Mouse (Mus musculus) liver, embryonic 16.5 days (tissue): ENCODE results near the gene Rhof. TPM values are rescaled to one million over a fixed set of nuclear protein-coding genes. Genes with fewer than 3 reads are reported as not detected.

Experiments used
- ATAC-seq: fragments of 200-750 bp; cut with Nextera tagmentation; 2 replicates; pipeline ENCODE4 v1.8.0; 2017; ENCODE audit warnings: low read depth, mild to moderate bottlenecking, moderate number of reproducible peaks, moderate library complexity
- H3K27ac ChIP-seq: fragments of 300-500 bp; sonication (generic); 2 replicates; pipeline ENCODE4 v1.5.1; 2014; ENCODE audit warnings: mild to moderate bottlenecking, low read length
- H3K27me3 ChIP-seq: fragments of 300-500 bp; sonication (generic); 2 replicates; pipeline ENCODE4 v1.6.1; 2014; ENCODE audit warnings: low read depth, low read length, mixed read lengths; ENCODE audit not compliant: control insufficient read depth, insufficient read depth
- H3K36me3 ChIP-seq: fragments of 300-500 bp; sonication (generic); 2 replicates; pipeline ENCODE4 v1.6.1; 2014; ENCODE audit warnings: mild to moderate bottlenecking; ENCODE audit not compliant: control insufficient read depth, insufficient read depth
- H3K4me1 ChIP-seq: fragments of 300-500 bp; sonication (generic); 2 replicates; pipeline ENCODE4 v1.6.1; 2014; ENCODE audit warnings: low read depth, low read length, mixed read lengths; ENCODE audit not compliant: control insufficient read depth
- H3K4me2 ChIP-seq: fragments of 300-500 bp; sonication (generic); 2 replicates; pipeline ENCODE4 v1.6.1; 2014; ENCODE audit warnings: low read depth, low read length, mixed read lengths
- H3K4me3 ChIP-seq: fragments of 300-500 bp; sonication (generic); 2 replicates; pipeline ENCODE4 v1.5.1; 2014; ENCODE audit warnings: low read depth, mild to moderate bottlenecking, low read length
- H3K9ac ChIP-seq: fragments of 300-500 bp; sonication (generic); 2 replicates; pipeline ENCODE4 v1.6.1; 2014; ENCODE audit warnings: low read depth, low read length
- H3K9me3 ChIP-seq: fragments of 300-500 bp; sonication (generic); replicated peaks from 2 replicates; pipeline ENCODE4 v1.6.1; 2016; ENCODE audit warnings: low read length; ENCODE audit not compliant: control insufficient read depth
- WGBS: fragments of 180-500 bp; shearing (Covaris S2); extraction: QIAGEN DNeasy Blood & Tissue Kit; methylation state at CpG from one replicate; pipeline ENCODE4 v1.1.7; 2014; ENCODE audit not compliant: insufficient replicate concordance; 5-methylcytosine and 5-hydroxymethylcytosine counted together
- polyA plus RNA-seq: library from polyadenylated mRNA; unstranded; fragments of >200 nt; fragmentation: Nextera tagmentation; extraction: Ambion mirVana; gene quantifications from 2 replicates; pipeline ENCODE4 v1.2.1, GENCODE M21; 2015

Gene Rhof
- polyA plus RNA-seq, 1 experiment from 2014 or later: 2.3 TPM

GRCm38 (mm10) chr5:123060706-123061401, 71.6 kb downstream of the Rhof start:
- 68% methylated on average over 9 of the region's 9 CpGs for WGBS
- H3K27me3 ChIP-seq: no peaks in the 10 kb centered on the region
- no peak for ATAC-seq
- H3K4me2 ChIP-seq: no peak overlapping the region
- H3K4me1 ChIP-seq: peaks cover 20% of the 10 kb centered on the region
- no peak overlapping the region for H3K9ac ChIP-seq
- H3K9me3 ChIP-seq: no peaks in the 10 kb centered on the region
- H3K27ac ChIP-seq: no peak overlapping the region
- H3K4me3 ChIP-seq: no peak overlapping the region
- H3K36me3 ChIP-seq: no peaks in the 10 kb centered on the region

- no peak overlapping the region for H3K9ac ChIP-seq
- no peak overlapping the region for H3K27ac ChIP-seq
- H3K4me3 ChIP-seq: no peak overlapping the region
- H3K36me3 ChIP-seq: no peaks in the 10 kb centered on the region
- no peaks in the 10 kb centered on the region for H3K9me3 ChIP-seq
- 33% methylated on average over 14 of the region's 14 CpGs for WGBS
- H3K27me3 ChIP-seq: no peaks in the 10 kb centered on the region
- peaks cover 20% of the 10 kb centered on the region for H3K4me1 ChIP-seq
- ATAC-seq: no peak
- H3K4me2 ChIP-seq: no peak overlapping the region
Observed at GRCm38 (mm10) chr5:123059757-123060520, 72.6 kb downstream of the Rhof start.

- H3K36me3 ChIP-seq: no peaks in the 10 kb centered on the region
- 21% methylated on average over 16 of the region's 16 CpGs for WGBS
- ATAC-seq: no peak
- peak overlapping the region; percentile 68 for H3K4me3 ChIP-seq
- no peaks in the 10 kb centered on the region for H3K27me3 ChIP-seq
- H3K9me3 ChIP-seq: no peaks in the 10 kb centered on the region
- H3K9ac ChIP-seq: peak overlapping the region; percentile 65
- peak overlapping the region; percentile 60 for H3K27ac ChIP-seq
- peaks cover 18% of the 10 kb centered on the region for H3K4me1 ChIP-seq
- peak overlapping the region; percentile 78 for H3K4me2 ChIP-seq
Observed at GRCm38 (mm10) chr5:123058251-123059102, 74.0 kb downstream of the Rhof start.

GRCm38 (mm10) chr5:123057366-123058250, 74.9 kb downstream of the Rhof start:
- peak overlapping the region; percentile 78 for H3K4me2 ChIP-seq
- H3K9ac ChIP-seq: peak overlapping the region; percentile 65
- H3K27ac ChIP-seq: peak overlapping the region; percentile 60
- 7% methylated on average over 48 of the region's 48 CpGs for WGBS
- H3K36me3 ChIP-seq: no peaks in the 10 kb centered on the region
- H3K27me3 ChIP-seq: no peaks in the 10 kb centered on the region
- no peaks in the 10 kb centered on the region for H3K9me3 ChIP-seq
- peak overlapping the region; percentile 68 for H3K4me3 ChIP-seq
- peaks cover 18% of the 10 kb centered on the region for H3K4me1 ChIP-seq
- ATAC-seq: peak; percentile 98

Other genes starting within 250 kb of the Rhof start
- gene Kdm2b, start 142.9 kb downstream of the Rhof start, polyA plus RNA-seq: 14.4 and 15.3 TPM in 2 replicates
- 8.3 and 8.4 TPM in 2 replicates for gene Orai1, start 117.6 kb downstream of the Rhof start, polyA plus RNA-seq
- gene Morn3, start 85.7 kb downstream of the Rhof start, polyA plus RNA-seq: not detected in 2 replicates
- 25.1 and 26.1 TPM in 2 replicates for gene Tmem120b, start 64.3 kb downstream of the Rhof start, polyA plus RNA-seq
- gene Setd1b, start 9.5 kb upstream of the Rhof start, polyA plus RNA-seq: 3.5 and 4.1 TPM in 2 replicates
- 63.8 and 73.2 TPM in 2 replicates for gene Psmd9, start 36.7 kb upstream of the Rhof start, polyA plus RNA-seq
- 110 and 129 TPM in 2 replicates for gene Hpd, start 50.0 kb upstream of the Rhof start, polyA plus RNA-seq
- gene Wdr66, start 119.4 kb upstream of the Rhof start, polyA plus RNA-seq: 0.08 and 0.11 TPM in 2 replicates
- gene Bcl7a, start 211.1 kb upstream of the Rhof start, polyA plus RNA-seq: 5.5 and 6.0 TPM in 2 replicates